ENCODE assay signal across 8 mouse cellular contexts in the genomic region with DNA sequence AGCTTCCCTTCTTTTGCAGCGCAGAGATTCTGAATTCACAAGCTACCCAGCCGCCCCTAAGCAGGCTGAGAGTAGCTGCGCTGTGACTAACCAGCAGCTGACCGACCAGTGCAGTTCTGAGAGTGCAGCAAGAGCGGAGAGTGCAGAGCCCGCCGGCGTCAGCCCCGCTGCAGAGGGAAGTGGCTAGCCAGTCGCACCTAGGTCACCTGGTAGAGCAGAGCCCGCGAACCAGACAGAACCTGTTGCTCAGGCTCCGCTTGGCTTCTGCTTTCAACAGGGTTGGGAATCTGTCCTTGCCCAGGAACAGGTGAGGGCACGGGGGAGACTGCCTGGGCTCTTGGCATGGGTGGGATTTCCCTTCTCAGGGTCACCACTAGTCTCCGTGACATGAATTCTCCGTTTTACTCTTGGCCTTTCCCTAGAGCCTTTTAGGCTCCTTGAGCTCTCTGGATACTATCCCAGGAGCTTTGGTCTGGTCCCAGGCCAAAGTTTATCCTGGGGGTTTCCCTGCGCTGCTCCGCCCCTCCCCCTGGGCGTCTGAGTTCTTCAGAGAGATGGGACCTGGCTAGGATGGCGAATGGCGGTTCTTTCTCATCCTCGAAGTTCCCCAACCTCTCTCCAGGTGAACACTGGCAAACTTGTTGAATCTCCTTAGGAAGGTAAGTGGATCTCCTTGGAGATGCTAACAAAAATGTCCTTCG. TPM values are rescaled to one million over a fixed set of nuclear protein-coding genes. Genes with fewer than 3 reads are reported as not detected.
A peak's percentile ranks its signal among the peaks of the same experiment; 100 is the strongest.
DNase-seq lines count a peak whose midpoint lies in the region; ATAC-seq lines count a peak whose summit lies in the region.

A gene (plus strand): TSS at position 552 of the 701 bp plus-strand sequence.

- peak; percentile 86 for ATAC-seq in embryonic facial prominence, embryonic 12.5 days (ENCODE audit: insufficient number of reproducible peaks, insufficient read depth, low FRiP score, low TSS enrichment)
- ATAC-seq in intestine, embryonic 15.5 days = peak; percentile 98
- peak; percentile 25; the same call in 1 of the 2 replicates for ATAC-seq in liver, embryonic 15.5 days (ENCODE audit: insufficient read depth)
- ATAC-seq in neural tube, embryonic 15.5 days (ENCODE audit: low FRiP score) = peak; percentile 92

- 4% methylated on average over 23 of the region's 23 CpGs for WGBS in embryonic facial prominence, embryonic 12.5 days
- WGBS in intestine, embryonic 15.5 days = 6% methylated on average over 23 of the region's 23 CpGs
- WGBS in liver, embryonic 15.5 days (ENCODE audit: insufficient replicate concordance) = 7% methylated on average over 23 of the region's 23 CpGs
- WGBS in neural tube, embryonic 15.5 days = 4% methylated on average over 23 of the region's 23 CpGs

- no peak within 1 kb of the TSS for H3K27ac ChIP-seq in embryonic facial prominence, embryonic 12.5 days
- no peak within 1 kb of the TSS for H3K27ac ChIP-seq in intestine, embryonic 15.5 days
- no peak within 1 kb of the TSS for H3K27ac ChIP-seq in liver, embryonic 15.5 days (replicated peaks)
- H3K27ac ChIP-seq in neural tube, embryonic 15.5 days (replicated peaks) = no peak within 1 kb of the TSS

- 0 out of 2 replicates have a peak within 1 kb of the TSS, but pooled peaks have one; percentile 22 for H3K9ac ChIP-seq in embryonic facial prominence, embryonic 12.5 days
- H3K9ac ChIP-seq in intestine, embryonic 15.5 days = no peak within 1 kb of the TSS
- H3K9ac ChIP-seq in liver, embryonic 15.5 days = no peak within 1 kb of the TSS
- H3K9ac ChIP-seq in neural tube, embryonic 15.5 days (replicated peaks) = peak within 1 kb of the TSS; percentile 9; the same call in 1 of the 2 replicates

- peak within 1 kb of the TSS; percentile 41 for H3K4me3 ChIP-seq in embryonic facial prominence, embryonic 12.5 days
- H3K4me3 ChIP-seq in intestine, embryonic 15.5 days (replicated peaks) = peak within 1 kb of the TSS; percentile 32
- H3K4me3 ChIP-seq in liver, embryonic 15.5 days (replicated peaks) = peak within 1 kb of the TSS; percentile 9; the same call in 1 of the 2 replicates
- H3K4me3 ChIP-seq in neural tube, embryonic 15.5 days (replicated peaks) = peak within 1 kb of the TSS; percentile 39

- peak within 1 kb of the TSS; percentile 82 for H3K4me2 ChIP-seq in embryonic facial prominence, embryonic 12.5 days (replicated peaks)
- H3K4me2 ChIP-seq in intestine, embryonic 15.5 days (replicated peaks) = peak within 1 kb of the TSS; percentile 77
- peak within 1 kb of the TSS; percentile 56 for H3K4me2 ChIP-seq in liver, embryonic 15.5 days
- H3K4me2 ChIP-seq in neural tube, embryonic 15.5 days = peak within 1 kb of the TSS; percentile 78

- H3K27me3 ChIP-seq in embryonic facial prominence, embryonic 12.5 days = no peaks in the 10 kb centered on the region
- H3K27me3 ChIP-seq in intestine, embryonic 15.5 days (replicated peaks) = no peaks in the 10 kb centered on the region
- H3K27me3 ChIP-seq in liver, embryonic 15.5 days = no peaks in the 10 kb centered on the region
- H3K27me3 ChIP-seq in neural tube, embryonic 15.5 days (replicated peaks) = peaks cover 15% of the 10 kb centered on the region

- peak; percentile 32 to 34 for DNase-seq in right cerebral cortex, postnatal 10 days (ENCODE audit: low spot score in 2 of 2)
- DNase-seq in right cerebral cortex, adult 18-20 months = no peak
- DNase-seq in spleen, adult 12 weeks (ENCODE audit: low spot score) = no peak
- DNase-seq in natural killer cell, adult 2 months (ENCODE audit: low spot score in 2 of 2) = no peak

- no peaks in the 10 kb centered on the region for H3K9me3 ChIP-seq in embryonic facial prominence, embryonic 12.5 days
- no peaks in the 10 kb centered on the region for H3K9me3 ChIP-seq in intestine, embryonic 15.5 days
- H3K9me3 ChIP-seq in liver, embryonic 15.5 days (replicated peaks) = no peaks in the 10 kb centered on the region
- H3K9me3 ChIP-seq in neural tube, embryonic 15.5 days (replicated peaks) = no peaks in the 10 kb centered on the region

- H3K4me1 ChIP-seq in embryonic facial prominence, embryonic 12.5 days = 0 out of 2 replicates have a peak, but pooled peaks cover 5% of the 10 kb centered on the region
- H3K4me1 ChIP-seq in intestine, embryonic 15.5 days (replicated peaks) = peaks cover 2% of the 10 kb centered on the region; the same call in 1 of the 2 replicates
- no peaks in the 10 kb centered on the region for H3K4me1 ChIP-seq in liver, embryonic 15.5 days (replicated peaks)
- H3K4me1 ChIP-seq in neural tube, embryonic 15.5 days = peaks cover 13% of the 10 kb centered on the region

- H3K36me3 ChIP-seq in embryonic facial prominence, embryonic 12.5 days = no peaks in the 10 kb centered on the region
- H3K36me3 ChIP-seq in intestine, embryonic 15.5 days = no peaks in the 10 kb centered on the region
- H3K36me3 ChIP-seq in liver, embryonic 15.5 days (replicated peaks) = no peaks in the 10 kb centered on the region
- H3K36me3 ChIP-seq in neural tube, embryonic 15.5 days = no peaks in the 10 kb centered on the region

RNA-seq across cellular contexts. Expression of the gene that starts here (rescaled TPM):
- polyA plus RNA-seq in embryonic facial prominence, embryonic 12.5 days (2016; fragmentation: Nextera tagmentation; extraction: Ambion mirVana) = 0.53 and 0.75 TPM in 2 replicates
- not detected in 2 replicates for polyA plus RNA-seq in intestine, embryonic 15.5 days (2015; fragmentation: Nextera tagmentation; extraction: Ambion mirVana)
- polyA plus RNA-seq in liver, embryonic 15.5 days (2015; fragmentation: Nextera tagmentation; extraction: Ambion mirVana) = not detected in 2 replicates
- 0.42 and 0.69 TPM in 2 replicates for polyA plus RNA-seq in neural tube, embryonic 15.5 days (2015; fragmentation: Nextera tagmentation; extraction: Ambion mirVana)

Comparison
In these comparisons a context has a peak if more than half of its experiments do, and no peak if none do; other contexts are left out.
1. DNase-seq: peak in right cerebral cortex, postnatal 10 days (2 of 2); none in right cerebral cortex, adult 18-20 months (single experiment), spleen, adult 12 weeks (single experiment) and natural killer cell, adult 2 months (0 of 2).
2. Peak in ATAC-seq, H3K4me3 ChIP-seq, H3K9ac ChIP-seq and H3K4me2 ChIP-seq in embryonic facial prominence, embryonic 12.5 days; RNA of the gene not detected or under 1 TPM.
3. Peak in ATAC-seq, H3K4me3 ChIP-seq and H3K4me2 ChIP-seq in intestine, embryonic 15.5 days; RNA of the gene not detected or under 1 TPM.
4. Peak in ATAC-seq, H3K4me3 ChIP-seq and H3K4me2 ChIP-seq in liver, embryonic 15.5 days; RNA of the gene not detected or under 1 TPM.
5. Peak in ATAC-seq, H3K4me3 ChIP-seq, H3K9ac ChIP-seq and H3K4me2 ChIP-seq in neural tube, embryonic 15.5 days; RNA of the gene not detected or under 1 TPM.
6. ATAC-seq: peak in every context shown above with its lines; median percentile 98 in intestine, embryonic 15.5 days; 92 in neural tube, embryonic 15.5 days; 86 in embryonic facial prominence, embryonic 12.5 days; 25 in liver, embryonic 15.5 days.
7. Peak in every context shown above with its lines, with median percentiles within 50 percentile points of each other: H3K4me2 ChIP-seq and H3K4me3 ChIP-seq.